Mouse (Mus musculus) gastrocnemius, postnatal 25 days (tissue): Measurements from ENCODE around the gene Pik3c2b. TPM values are rescaled to one million over a fixed set of nuclear protein-coding genes. Genes with fewer than 3 reads are reported as not detected.
"Not testable (repeated sequence)": the region's sequence is repeated elsewhere in the genome, so short reads cannot be mapped to it uniquely, and the experiment has no call there.

Source experiments
- DNase-seq: peaks from one replicate; pipeline ENCODE4 v3.0.0; 2022
- long read RNA-seq, 2 experiments: library from polyadenylated mRNA; stranded (forward); transcript quantifications; one replicate each; pipeline ENCODE4 v2.0.0; 2021
- total RNA-seq, 2 experiments: library from RNA; stranded (reverse); gene quantifications; 1 replicate in 1 of 2; 2 replicates in 1 of 2; pipeline ENCODE4 v1.2.3; 2021

Pik3c2b gene
- total RNA-seq = 10 to 100 TPM; 10.8 to 12.0 TPM
- long read RNA-seq, experiment 1, partial matches to known transcripts = 1 of 3 reads
- long read RNA-seq, experiment 1, other reads (novel, unspliced or antisense) = 2 of 3 reads
- long read RNA-seq, experiment 2, partial matches to known transcripts = 2 of 6 reads
- long read RNA-seq, experiment 2, other reads (novel, unspliced or antisense) = 4 of 6 reads

- no peak for DNase-seq
Observed at GRCm38 (mm10) chr1:133045011-133045860, at the start of gene Pik3c2b. Pik3c2b (plus strand) TSS chr1:133045667.

GRCm38 (mm10) chr1:133000347-133000746, 45.1 kb upstream of the Pik3c2b start:
- DNase-seq = no peak

GRCm38 (mm10) chr1:133006571-133006970, 38.9 kb upstream of the Pik3c2b start:
- DNase-seq = no peak

- DNase-seq = no peak
Observed at GRCm38 (mm10) chr1:133011955-133012841, 33.3 kb upstream of the Pik3c2b start.

- DNase-seq = no peak
Observed at GRCm38 (mm10) chr1:133013331-133013730, 32.1 kb upstream of the Pik3c2b start.

- no peak for DNase-seq
Observed at GRCm38 (mm10) chr1:133014196-133014595, 31.3 kb upstream of the Pik3c2b start.

GRCm38 (mm10) chr1:133016775-133017428, 28.6 kb upstream of the Pik3c2b start:
- no peak for DNase-seq

GRCm38 (mm10) chr1:133018580-133018979, 26.9 kb upstream of the Pik3c2b start:
- no peak for DNase-seq

GRCm38 (mm10) chr1:133019312-133019711, 26.2 kb upstream of the Pik3c2b start:
- no peak for DNase-seq

- DNase-seq = no peak
Observed at GRCm38 (mm10) chr1:133020137-133020894, 25.2 kb upstream of the Pik3c2b start.

- no peak for DNase-seq
Observed at GRCm38 (mm10) chr1:133021391-133021790, 24.1 kb upstream of the Pik3c2b start.

- DNase-seq = not testable (repeated sequence)
Observed at GRCm38 (mm10) chr1:133021971-133022370, 23.5 kb upstream of the Pik3c2b start.

- not testable (repeated sequence) for DNase-seq
Observed at GRCm38 (mm10) chr1:133023723-133024122, 21.7 kb upstream of the Pik3c2b start.

- DNase-seq = no peak
Observed at GRCm38 (mm10) chr1:133024426-133024825, 21.0 kb upstream of the Pik3c2b start.

GRCm38 (mm10) chr1:133025051-133025795, 20.2 kb upstream of the Pik3c2b start:
- peak; percentile 86 for DNase-seq

- DNase-seq = not testable (repeated sequence)
Observed at GRCm38 (mm10) chr1:133025796-133026190, 19.7 kb upstream of the Pik3c2b start.

GRCm38 (mm10) chr1:133027126-133027525, 18.3 kb upstream of the Pik3c2b start:
- no peak for DNase-seq

- DNase-seq = no peak
Observed at GRCm38 (mm10) chr1:133027980-133028379, 17.5 kb upstream of the Pik3c2b start.

- no peak for DNase-seq
Observed at GRCm38 (mm10) chr1:133029744-133030143, 15.7 kb upstream of the Pik3c2b start.

GRCm38 (mm10) chr1:133030461-133030860, 15.0 kb upstream of the Pik3c2b start, which contains the start of gene Mdm4:
Mdm4 (minus strand) TSS chr1:133030561.
- no peak for DNase-seq
